Mouse (Mus musculus) intestine, embryonic 15.5 days (tissue): ENCODE measurements at regions not wholly inside any gene's neighbourhood (a gene's known extent, or its start where the extent isn't known, plus 50 kb on each side); places are given as distances from the start of the nearest gene placed in this dataset.
A peak's percentile ranks its signal among the peaks of the same experiment; 100 is the strongest.

Experiments used
- ATAC-seq: fragments of 200-750 bp; cut with Nextera tagmentation; 2 replicates; pipeline ENCODE4 v1.8.0; 2017; ENCODE audit warnings: moderate TSS enrichment, moderate library complexity
- H3K27ac ChIP-seq: fragments of 300-500 bp; sonication (generic); 2 replicates; pipeline ENCODE4 v1.5.1; 2015; ENCODE audit warnings: mild to moderate bottlenecking, inconsistent platforms
- H3K27me3 ChIP-seq: fragments of 300-500 bp; sonication (generic); replicated peaks from 2 replicates; pipeline ENCODE4 v1.6.1; 2015; ENCODE audit warnings: inconsistent platforms
- H3K36me3 ChIP-seq: fragments of 300-500 bp; sonication (generic); 2 replicates; pipeline ENCODE4 v1.6.1; 2015; ENCODE audit warnings: inconsistent platforms
- H3K4me1 ChIP-seq: fragments of 300-500 bp; sonication (generic); replicated peaks from 2 replicates; pipeline ENCODE4 v1.6.1; 2015; ENCODE audit warnings: inconsistent platforms
- H3K4me2 ChIP-seq: fragments of 300-500 bp; sonication (generic); replicated peaks from 2 replicates; pipeline ENCODE4 v1.6.1; 2015; ENCODE audit warnings: mild to moderate bottlenecking, inconsistent platforms
- H3K4me3 ChIP-seq: fragments of 300-500 bp; sonication (generic); replicated peaks from 2 replicates; pipeline ENCODE4 v1.5.1; 2015; ENCODE audit warnings: inconsistent platforms
- H3K9ac ChIP-seq: fragments of 300-500 bp; sonication (generic); 2 replicates; pipeline ENCODE4 v1.6.1; 2015; ENCODE audit warnings: inconsistent platforms
- H3K9me3 ChIP-seq: fragments of 300-500 bp; sonication (generic); 2 replicates; pipeline ENCODE4 v1.6.1; 2016; ENCODE audit warnings: inconsistent platforms
- WGBS: fragments of 180-500 bp; shearing (Covaris S2); methylation state at CpG from one replicate; pipeline ENCODE4 v1.1.7; 2015; 5-methylcytosine and 5-hydroxymethylcytosine counted together

DNA sequence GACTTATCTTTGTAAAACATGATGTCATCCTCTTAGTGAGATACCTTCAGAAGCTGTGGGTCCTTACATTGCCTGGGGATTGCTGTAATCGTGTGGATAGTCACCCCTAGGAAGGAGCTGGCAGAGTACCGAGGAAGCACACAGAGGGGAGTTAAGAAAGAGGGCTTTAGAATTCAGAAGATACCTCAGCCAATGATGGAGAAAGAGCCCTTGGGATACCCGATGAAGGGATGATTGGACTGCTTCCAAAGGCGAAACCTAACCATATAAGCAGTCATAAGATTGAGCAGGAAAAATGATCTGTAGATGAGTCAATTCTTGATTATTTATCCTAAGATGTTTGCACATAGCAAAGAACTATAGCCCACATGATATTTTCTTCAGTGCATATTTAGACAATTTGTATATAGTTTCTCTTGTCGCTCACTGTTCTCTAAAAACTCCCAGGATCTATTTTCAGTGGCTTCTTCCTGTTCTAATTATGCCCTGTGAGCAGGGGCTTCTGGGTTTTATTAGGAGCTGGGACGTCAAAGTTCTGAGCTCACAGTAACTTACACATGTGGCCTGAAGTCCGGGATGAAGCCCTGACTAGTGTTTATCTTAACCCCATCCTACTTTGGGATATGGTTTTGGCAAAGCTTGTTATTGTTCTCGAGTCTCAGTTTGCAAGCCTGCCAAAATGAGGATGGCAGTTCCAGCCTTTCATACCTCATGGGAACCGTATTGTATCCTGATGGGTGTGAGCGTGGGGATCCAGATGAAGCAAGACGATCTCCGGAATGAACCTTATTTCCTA lies 134.9 kb upstream of the Ccnd2 start:
- Histone ChIP-seq H3K36me3 (no peaks in the 10 kb centered on the region), H3K4me3 (no peak overlapping the region), H3K27ac (no peak overlapping the region), H3K4me1 (peaks cover 7% of the 10 kb centered on the region), H3K27me3 (no peaks in the 10 kb centered on the region), H3K4me2 (no peak overlapping the region), H3K9me3 (no peaks in the 10 kb centered on the region), H3K9ac (no peak overlapping the region)
- 47% methylated on average over 12 of the region's 12 CpGs for WGBS
- no peak for ATAC-seq

DNA sequence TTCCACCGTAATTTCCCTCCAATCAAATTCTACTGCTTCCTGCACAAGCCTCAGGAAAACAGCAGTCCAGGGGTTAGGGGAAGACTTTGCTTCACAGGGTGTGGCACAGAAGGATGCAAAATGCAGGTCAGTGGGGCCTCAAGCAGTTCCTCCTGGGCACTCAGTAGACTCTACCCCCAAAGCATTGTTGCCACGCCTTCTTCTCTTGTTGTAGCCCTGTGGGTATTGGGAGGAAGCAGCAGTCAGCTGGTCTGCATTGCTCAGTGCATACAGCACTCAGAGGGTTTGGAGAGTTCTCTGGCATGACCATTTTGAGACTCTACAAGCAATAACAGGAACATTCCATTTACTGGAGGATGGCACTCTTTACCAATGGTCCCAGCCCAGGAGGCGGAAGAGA lies 137.0 kb upstream of the Ccnd2 start:
- Histone ChIP-seq H3K4me1 (peaks cover 7% of the 10 kb centered on the region), H3K36me3 (no peaks in the 10 kb centered on the region), H3K9me3 (no peaks in the 10 kb centered on the region), H3K4me2 (no peak overlapping the region), H3K27me3 (no peaks in the 10 kb centered on the region), H3K4me3 (no peak overlapping the region), H3K27ac (no peak overlapping the region), H3K9ac (no peak overlapping the region)
- 82% methylated on average over 3 of the region's 3 CpGs for WGBS
- ATAC-seq, result peak; percentile 70

DNA sequence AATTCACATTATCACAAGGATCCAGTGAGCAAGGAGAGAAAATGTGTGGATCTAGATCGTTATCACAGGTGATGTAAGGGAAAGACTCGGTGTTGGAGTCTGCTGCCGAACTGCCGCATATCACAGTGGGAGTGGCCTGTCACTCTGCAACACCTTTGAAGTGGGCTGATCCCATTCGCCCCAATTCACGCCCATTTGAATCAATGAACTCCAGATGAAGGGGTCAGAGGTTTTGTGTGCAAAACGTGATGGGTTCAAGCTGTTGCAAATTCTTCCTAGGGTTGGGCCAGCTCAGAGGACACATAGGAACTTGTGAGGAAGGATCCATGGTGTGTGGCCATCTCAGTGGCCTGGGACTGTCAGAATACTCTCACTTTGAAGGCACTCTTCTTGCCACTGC lies 139.9 kb upstream of the Ccnd2 start:
- WGBS, result 41% methylated on average over 7 of the region's 7 CpGs

GRCm38 (mm10) chr6:127293829-127294228 lies 141.8 kb upstream of the Ccnd2 start:
- Histone ChIP-seq H3K27me3 (no peaks in the 10 kb centered on the region), H3K4me3 (no peak overlapping the region), H3K36me3 (no peaks in the 10 kb centered on the region), H3K4me1 (no peaks in the 10 kb centered on the region), H3K27ac (no peak overlapping the region), H3K9me3 (no peaks in the 10 kb centered on the region), H3K9ac (no peak overlapping the region), H3K4me2 (no peak overlapping the region)
- peak; percentile 65 for ATAC-seq
- 66% methylated on average over 2 of the region's 2 CpGs for WGBS

More for the DNA sequence above, 139.9 kb upstream of the Ccnd2 start:
- H3K9me3 ChIP-seq, result no peaks in the 10 kb centered on the region
- no peak overlapping the region for H3K9ac ChIP-seq
- H3K27me3 ChIP-seq, result no peaks in the 10 kb centered on the region
- H3K4me3 ChIP-seq, result no peak overlapping the region
- no peak overlapping the region for H3K27ac ChIP-seq
- H3K36me3 ChIP-seq, result no peaks in the 10 kb centered on the region
- ATAC-seq, result peak; percentile 46; the same call in 1 of the 2 replicates
- no peaks in the 10 kb centered on the region for H3K4me1 ChIP-seq
- no peak overlapping the region for H3K4me2 ChIP-seq

GRCm38 (mm10) chr6:127298105-127298504 lies 146.1 kb upstream of the Ccnd2 start:
- WGBS, result 71% methylated on average over 7 of the region's 7 CpGs
- no peak overlapping the region for H3K4me3 ChIP-seq
- H3K4me1 ChIP-seq, result no peaks in the 10 kb centered on the region
- no peak for ATAC-seq
- H3K36me3 ChIP-seq, result no peaks in the 10 kb centered on the region
- H3K9ac ChIP-seq, result no peak overlapping the region
- no peak overlapping the region for H3K27ac ChIP-seq
- no peaks in the 10 kb centered on the region for H3K9me3 ChIP-seq
- no peak overlapping the region for H3K4me2 ChIP-seq
- no peaks in the 10 kb centered on the region for H3K27me3 ChIP-seq

GRCm38 (mm10) chr6:127311192-127312054 lies 135.2 kb upstream of the Parp11 start:
- Histone ChIP-seq H3K4me3 (no peak overlapping the region), H3K27ac (no peak overlapping the region), H3K4me2 (no peak overlapping the region), H3K27me3 (no peaks in the 10 kb centered on the region), H3K4me1 (no peaks in the 10 kb centered on the region), H3K36me3 (no peaks in the 10 kb centered on the region), H3K9ac (no peak overlapping the region), H3K9me3 (no peaks in the 10 kb centered on the region)
- no peak for ATAC-seq
- 76% methylated on average over 9 of the region's 9 CpGs for WGBS

DNA sequence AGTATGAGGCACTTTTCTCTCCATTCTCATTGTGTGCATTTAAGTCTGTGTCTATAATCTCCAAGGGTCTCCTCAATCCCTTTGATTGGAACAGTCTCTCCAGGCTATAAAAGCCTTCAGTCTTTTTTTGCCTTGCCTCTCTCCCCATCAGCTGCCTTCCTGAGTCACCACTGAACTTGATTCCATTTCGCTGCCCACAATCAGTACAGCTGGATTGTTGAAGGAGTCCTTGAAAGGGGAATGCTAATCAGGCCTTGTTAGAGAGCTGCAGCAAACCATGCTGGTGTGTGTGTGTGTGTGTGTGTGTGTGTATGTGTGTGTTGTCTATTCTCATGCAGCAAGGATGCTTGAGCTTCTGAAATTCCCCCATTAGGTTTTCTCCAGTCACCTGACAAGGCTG lies 129.3 kb upstream of the Parp11 start:
- Histone ChIP-seq H3K9me3 (no peaks in the 10 kb centered on the region), H3K4me2 (no peak overlapping the region), H3K4me1 (no peaks in the 10 kb centered on the region), H3K9ac (no peak overlapping the region), H3K27ac (no peak overlapping the region), H3K4me3 (no peak overlapping the region), H3K36me3 (no peaks in the 10 kb centered on the region), H3K27me3 (no peaks in the 10 kb centered on the region)
- ATAC-seq, result no peak
- WGBS, result 64% methylated on average over 1 of the region's 1 CpGs

DNA sequence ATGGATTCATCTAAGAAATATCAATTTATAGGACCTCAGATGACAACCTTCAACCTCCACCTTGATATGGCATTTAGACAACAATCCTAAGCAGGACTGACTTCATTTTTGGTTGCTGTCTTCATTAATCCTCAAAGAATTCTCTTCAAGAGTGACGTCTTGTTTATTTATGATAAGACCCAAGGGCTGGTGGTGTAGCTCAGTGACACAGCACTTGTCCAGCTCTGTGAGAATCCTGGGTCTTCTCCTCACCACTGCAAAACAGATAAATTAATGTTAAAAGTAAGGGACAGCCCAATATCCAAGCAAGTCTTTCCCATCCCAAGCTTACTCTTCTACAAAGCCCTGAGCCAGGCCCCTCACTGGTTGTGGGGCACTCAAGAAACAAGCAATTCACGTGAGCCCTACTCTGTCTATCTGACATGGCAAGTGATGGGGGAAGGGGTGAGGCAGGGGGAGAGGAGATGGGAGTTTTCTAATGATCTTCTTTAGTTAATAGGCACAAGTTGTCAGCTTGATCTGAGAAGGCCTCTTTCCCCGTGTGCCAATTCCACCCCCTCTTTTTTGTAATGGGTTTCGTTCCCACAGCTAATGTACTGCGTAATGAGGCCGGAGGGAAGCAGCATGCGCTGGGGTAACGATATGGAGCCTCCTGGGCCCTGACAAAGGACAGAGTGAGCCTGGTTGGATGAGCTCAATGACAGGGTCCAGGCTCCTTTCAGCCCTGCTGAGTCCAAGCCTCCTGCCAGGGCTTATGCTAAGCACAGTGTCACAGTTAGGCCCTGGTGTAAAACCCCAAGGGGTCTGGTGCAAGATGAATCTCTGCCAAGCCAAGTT lies 127.7 kb upstream of the Parp11 start:
- no peak overlapping the region for H3K4me3 ChIP-seq
- WGBS, result 75% methylated on average over 8 of the region's 8 CpGs
- ATAC-seq, result no peak
- H3K36me3 ChIP-seq, result no peaks in the 10 kb centered on the region
- H3K27ac ChIP-seq, result no peak overlapping the region
- no peak overlapping the region for H3K9ac ChIP-seq
- peaks cover 4% of the 10 kb centered on the region; the same call in 1 of the 2 replicates for H3K4me1 ChIP-seq
- no peak overlapping the region for H3K4me2 ChIP-seq
- no peaks in the 10 kb centered on the region for H3K27me3 ChIP-seq
- H3K9me3 ChIP-seq, result no peaks in the 10 kb centered on the region

GRCm38 (mm10) chr6:127320600-127320999 lies 126.0 kb upstream of the Parp11 start:
- H3K4me1 ChIP-seq, result peaks cover 13% of the 10 kb centered on the region; the same call in 1 of the 2 replicates
- 82% methylated on average over 4 of the region's 4 CpGs for WGBS
- H3K9me3 ChIP-seq, result no peaks in the 10 kb centered on the region
- no peaks in the 10 kb centered on the region for H3K36me3 ChIP-seq
- H3K4me2 ChIP-seq, result no peak overlapping the region
- H3K27me3 ChIP-seq, result no peaks in the 10 kb centered on the region
- H3K9ac ChIP-seq, result no peak overlapping the region
- no peak overlapping the region for H3K4me3 ChIP-seq
- H3K27ac ChIP-seq, result 0 out of 2 replicates have a peak overlapping the region, but pooled peaks have one; percentile 33
- no peak for ATAC-seq

DNA sequence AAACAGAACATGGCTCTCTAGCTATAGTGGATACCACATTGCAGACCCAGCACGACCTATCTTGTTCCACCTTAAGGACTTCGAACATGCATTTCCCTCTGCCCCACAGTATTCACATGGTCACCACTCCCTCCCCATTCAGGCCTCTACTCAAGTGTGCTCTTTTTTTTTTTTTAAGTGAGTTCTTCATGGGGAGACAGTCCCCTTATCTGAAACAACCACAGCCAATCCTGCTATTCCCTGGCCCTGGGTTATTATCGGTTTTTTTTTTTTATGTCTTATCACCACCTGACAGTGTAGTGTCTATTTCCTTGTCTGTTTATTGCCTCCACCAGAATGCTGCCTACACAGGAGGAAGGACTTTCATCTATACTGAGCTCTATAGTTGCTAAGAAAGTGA lies 125.6 kb upstream of the Parp11 start:
- 68% methylated on average over 3 of the region's 3 CpGs for WGBS

GRCm38 (mm10) chr6:127322398-127322797 lies 124.2 kb upstream of the Parp11 start:
- no peaks in the 10 kb centered on the region for H3K36me3 ChIP-seq
- H3K27me3 ChIP-seq, result no peaks in the 10 kb centered on the region
- H3K9me3 ChIP-seq, result no peaks in the 10 kb centered on the region
- no peak for ATAC-seq
- H3K4me2 ChIP-seq, result no peak overlapping the region
- WGBS, result 69% methylated on average over 7 of the region's 7 CpGs
- no peak overlapping the region for H3K9ac ChIP-seq
- H3K4me3 ChIP-seq, result no peak overlapping the region
- H3K4me1 ChIP-seq, result peaks cover 22% of the 10 kb centered on the region
- no peak overlapping the region for H3K27ac ChIP-seq

More for the DNA sequence above, 125.6 kb upstream of the Parp11 start:
- H3K4me3 ChIP-seq, result no peak overlapping the region
- ATAC-seq, result peak; percentile 90
- peaks cover 17% of the 10 kb centered on the region for H3K4me1 ChIP-seq
- 0 out of 2 replicates have a peak overlapping the region, but pooled peaks have one; percentile 33 for H3K27ac ChIP-seq
- no peaks in the 10 kb centered on the region for H3K9me3 ChIP-seq
- H3K36me3 ChIP-seq, result no peaks in the 10 kb centered on the region
- no peak overlapping the region for H3K9ac ChIP-seq
- no peaks in the 10 kb centered on the region for H3K27me3 ChIP-seq
- no peak overlapping the region for H3K4me2 ChIP-seq

- H3K4me2 ChIP-seq, result no peak overlapping the region
- no peak overlapping the region for H3K9ac ChIP-seq
- H3K36me3 ChIP-seq, result no peaks in the 10 kb centered on the region
- no peak overlapping the region for H3K27ac ChIP-seq
- 48% methylated on average over 5 of the region's 5 CpGs for WGBS
- H3K27me3 ChIP-seq, result no peaks in the 10 kb centered on the region
- H3K9me3 ChIP-seq, result no peaks in the 10 kb centered on the region
- peaks cover 27% of the 10 kb centered on the region for H3K4me1 ChIP-seq
- H3K4me3 ChIP-seq, result no peak overlapping the region
- ATAC-seq, result no peak
Measured at GRCm38 (mm10) chr6:127324984-127325383, 121.7 kb upstream of the Parp11 start.
